Mouse (Mus musculus) heart, adult 2 months (tissue): ENCODE results near the gene Drd2. TPM values are rescaled to one million over a fixed set of nuclear protein-coding genes. Genes with fewer than 3 reads are reported as not detected.

Experiments used
- DNase-seq, 2 experiments: peaks; one replicate each; pipeline ENCODE4 v3.0.0; 2021
- H3K27ac ChIP-seq: fragments of 200-600 bp; 2 replicates; pipeline ENCODE4 v1.8.1; 2022
- H3K27me3 ChIP-seq: fragments of 200-500 bp; 2 replicates; pipeline ENCODE4 v1.6.1; 2012; ENCODE audit warnings: mild to moderate bottlenecking, low read length, inconsistent platforms, mixed read lengths; ENCODE audit not compliant: control insufficient read depth, insufficient read depth
- H3K36me3 ChIP-seq: fragments of 200-500 bp; 2 replicates; pipeline ENCODE4 v1.6.1; 2012; ENCODE audit warnings: low read length, inconsistent platforms; ENCODE audit not compliant: control insufficient read depth, insufficient read depth
- H3K4me1 ChIP-seq: fragments of 200-500 bp; 2 replicates; pipeline ENCODE4 v1.6.1; 2011; ENCODE audit warnings: low read length; ENCODE audit not compliant: control insufficient read depth, insufficient read depth
- H3K4me3 ChIP-seq: fragments of 200-600 bp; 2 replicates; pipeline ENCODE4 v1.8.1; 2022
- H3K79me2 ChIP-seq: fragments of 200-500 bp; replicated peaks from 2 replicates; pipeline ENCODE4 v1.6.1; 2012; ENCODE audit warnings: mild to moderate bottlenecking, inconsistent platforms, low read length, moderate library complexity, mixed read lengths; ENCODE audit not compliant: control insufficient read depth, insufficient read depth
- H3K9ac ChIP-seq: fragments of 200-500 bp; 2 replicates; pipeline ENCODE4 v1.6.1; 2012; ENCODE audit warnings: low read depth, mild to moderate bottlenecking, control low read depth, inconsistent platforms, low read length, mixed read lengths
- CTCF ChIP-seq: fragments of 200-600 bp; IDR thresholded peaks from 2 replicates; pipeline ENCODE4 v1.8.1; 2022; ENCODE audit warnings: antibody characterized with exemption, mild to moderate bottlenecking, moderate library complexity
- EP300 ChIP-seq: fragments of 200-500 bp; IDR thresholded peaks from 2 replicates; pipeline ENCODE4 v1.6.1; 2011; ENCODE audit warnings: low read depth, low read length, control low read depth; ENCODE audit not compliant: insufficient read depth
- POLR2A ChIP-seq: fragments of 200-500 bp; IDR thresholded peaks from 2 replicates; pipeline ENCODE4 v1.6.1; 2011; ENCODE audit warnings: mild to moderate bottlenecking, low read depth, low read length, control low read depth; ENCODE audit not compliant: insufficient read depth
- WGBS: fragments of 180-500 bp; shearing (Covaris S2); methylation state at CpG from one replicate; pipeline ENCODE4 v1.1.7; 2018; 5-methylcytosine and 5-hydroxymethylcytosine counted together
- intact Hi-C: fragments of 180-260 bp; cut with DNase I; formaldehyde crosslinking; loops from one replicate; pipeline ENCODE4 v1.15.1; 2025
- long read RNA-seq: library from polyadenylated mRNA; stranded (forward); transcript quantifications from one replicate; pipeline ENCODE4 v2.0.0, GENCODE M21; 2021
- polyA plus RNA-seq: library from polyadenylated mRNA; depleted of rRNA; stranded (reverse); fragments of >200 nt; gene quantifications from 2 replicates; pipeline ENCODE4 v1.2.3, GENCODE M21; 2012; rRNA removed
- total RNA-seq, 2 experiments: library from RNA; stranded (reverse); gene quantifications; 2 replicates each; pipeline ENCODE4 v1.2.3; 2021

Gene Drd2
- 1 to 10 TPM in 1 of 2 experiments, under 1 TPM in 1; 0.78 to 1.0 TPM for total RNA-seq
- polyA plus RNA-seq: 5.1 and 8.8 TPM in 2 replicates
- long read RNA-seq, partial matches to known transcripts: 0 of 1 reads
- long read RNA-seq, other reads (novel, unspliced or antisense): 0 of 1 reads

- peak in 1 of 2 experiments; percentile 9 for DNase-seq
- Histone ChIP-seq H3K79me2 (no peaks in the 10 kb centered on the region), H3K9ac (no peak within 1 kb of the TSS), H3K4me3 (no peak within 1 kb of the TSS), H3K4me1 (no peaks in the 10 kb centered on the region), H3K27me3 (no peaks in the 10 kb centered on the region), H3K27ac (no peak within 1 kb of the TSS), H3K36me3 (no peaks in the 10 kb centered on the region)
- WGBS: 3% methylated on average over 83 of the region's 84 CpGs
- intact Hi-C loops: no loop called here
- TF ChIP-seq POLR2A (no peak), CTCF (no peak), EP300 (no peak)
These were observed at the start of gene Drd2 for GRCm38 (mm10) chr9:49340136-49341043. Drd2 (plus strand) TSS chr9:49340627.

DNA sequence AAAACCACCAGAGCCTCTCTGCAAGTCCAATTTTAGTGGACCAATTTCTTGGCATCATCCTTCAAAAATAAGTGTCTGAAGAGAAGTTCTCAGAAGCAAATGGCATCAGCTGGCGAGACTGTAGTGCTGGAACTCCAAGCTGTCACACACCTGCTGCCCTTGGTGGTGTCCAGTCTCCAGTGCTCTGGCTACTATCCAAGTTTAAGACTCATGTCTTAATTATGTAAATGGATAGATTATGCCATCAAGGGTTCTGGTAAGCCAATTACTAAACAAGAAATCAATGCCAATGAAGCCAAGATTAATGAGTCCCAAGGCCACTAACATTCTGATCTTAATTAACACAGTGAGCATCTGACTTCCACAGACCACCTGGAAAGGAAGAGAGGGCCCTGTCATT lies 45.3 kb upstream of the Drd2 start:
- no peak overlapping the region for H3K4me3 ChIP-seq
- intact Hi-C loops: no loop called here
- WGBS: 60% methylated on average over 1 of the region's 1 CpGs
- TF ChIP-seq EP300 (no peak), CTCF (no peak), POLR2A (no peak)
- H3K27me3 ChIP-seq: no peaks in the 10 kb centered on the region
- H3K9ac ChIP-seq: no peak overlapping the region
- DNase-seq: no peak
- no peak overlapping the region for H3K27ac ChIP-seq
- no peaks in the 10 kb centered on the region for H3K36me3 ChIP-seq
- no peaks in the 10 kb centered on the region for H3K4me1 ChIP-seq
- H3K79me2 ChIP-seq: no peaks in the 10 kb centered on the region

DNA sequence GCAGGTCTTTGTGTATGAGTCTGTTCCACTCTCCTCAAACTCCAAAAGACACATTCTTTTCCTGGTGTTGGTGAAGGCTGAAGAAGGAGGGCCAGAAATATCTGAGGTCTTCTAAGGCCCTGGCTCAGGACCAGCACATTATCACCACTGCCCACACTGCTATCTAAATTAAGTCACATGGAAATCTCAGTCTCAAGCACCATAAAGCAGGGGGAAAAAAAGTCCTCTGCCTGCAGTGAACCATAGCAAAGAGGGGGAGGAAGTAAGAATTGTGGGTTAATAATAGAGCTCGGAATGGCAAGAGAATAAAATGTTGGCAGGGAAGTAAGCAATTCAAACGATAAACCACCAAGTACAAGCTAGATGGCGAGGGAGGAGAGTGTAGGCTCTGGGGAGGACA lies 32.9 kb upstream of the Drd2 start:
- Histone ChIP-seq H3K36me3 (no peaks in the 10 kb centered on the region), H3K79me2 (no peaks in the 10 kb centered on the region), H3K9ac (no peak overlapping the region), H3K27me3 (no peaks in the 10 kb centered on the region), H3K27ac (no peak overlapping the region), H3K4me3 (no peak overlapping the region), H3K4me1 (no peaks in the 10 kb centered on the region)
- peak in 1 of 2 experiments; percentile 27 for DNase-seq
- 23% methylated on average over 3 of the region's 3 CpGs for WGBS
- TF ChIP-seq POLR2A: no peak
- TF ChIP-seq CTCF: no peak
- TF ChIP-seq EP300: no peak
- intact Hi-C loops: no loop called here

DNA sequence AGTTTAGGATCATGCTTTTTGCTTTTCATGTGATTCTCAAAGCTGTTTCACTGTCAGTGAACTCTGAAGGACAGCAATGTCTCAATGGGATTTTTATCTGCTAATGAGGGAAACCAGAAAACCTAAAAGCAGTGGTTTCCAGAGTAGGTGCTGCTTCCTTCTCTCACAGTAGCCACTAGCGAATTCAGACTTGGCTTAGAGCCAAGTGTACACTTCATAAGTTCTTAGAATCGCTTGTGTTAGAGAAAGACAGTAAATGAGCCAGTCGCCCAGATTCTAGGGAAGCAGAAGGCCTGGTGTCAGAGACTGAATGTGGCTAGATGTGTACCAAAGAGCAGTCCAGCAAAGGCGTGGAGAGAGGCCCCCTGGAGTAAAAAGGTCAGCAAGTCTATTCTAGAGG lies 29.6 kb upstream of the Drd2 start:
- 35% methylated on average over 4 of the region's 4 CpGs for WGBS
- no peak overlapping the region for H3K9ac ChIP-seq
- no peak overlapping the region for H3K4me3 ChIP-seq
- DNase-seq: no peak
- H3K27me3 ChIP-seq: no peaks in the 10 kb centered on the region
- TF ChIP-seq CTCF: no peak
- no peak for TF ChIP-seq POLR2A
- no peak for TF ChIP-seq EP300
- H3K4me1 ChIP-seq: no peaks in the 10 kb centered on the region
- H3K27ac ChIP-seq: no peak overlapping the region
- H3K36me3 ChIP-seq: no peaks in the 10 kb centered on the region
- no peaks in the 10 kb centered on the region for H3K79me2 ChIP-seq
- intact Hi-C loops: no loop called here

DNA sequence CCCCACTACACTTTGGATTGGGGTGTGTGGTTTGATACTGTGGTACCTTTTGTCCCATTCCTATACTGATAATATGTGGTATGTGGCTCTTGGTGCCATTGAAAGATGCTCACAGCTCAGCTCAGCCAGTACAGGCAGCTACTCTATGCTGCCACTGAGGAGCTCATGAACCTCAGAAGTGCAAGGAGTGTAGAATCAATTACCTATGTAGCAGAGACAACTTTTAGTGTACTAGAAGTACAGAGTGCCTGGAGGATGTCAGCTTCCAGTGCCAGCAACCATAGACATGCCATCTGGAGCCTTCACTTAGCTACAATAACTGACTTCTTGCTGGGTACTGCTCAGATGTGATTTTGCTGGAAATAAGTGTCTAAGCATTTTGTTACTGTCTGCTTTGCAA lies 21.8 kb upstream of the Drd2 start:
- no peak for DNase-seq
- H3K27me3 ChIP-seq: no peaks in the 10 kb centered on the region
- TF ChIP-seq POLR2A: no peak
- no peak for TF ChIP-seq CTCF
- no peak for TF ChIP-seq EP300
- H3K79me2 ChIP-seq: no peaks in the 10 kb centered on the region
- no peaks in the 10 kb centered on the region for H3K36me3 ChIP-seq
- H3K4me1 ChIP-seq: no peaks in the 10 kb centered on the region
- H3K27ac ChIP-seq: no peak overlapping the region
- no peak overlapping the region for H3K4me3 ChIP-seq
- intact Hi-C loops: no loop called here
- no peak overlapping the region for H3K9ac ChIP-seq

DNA sequence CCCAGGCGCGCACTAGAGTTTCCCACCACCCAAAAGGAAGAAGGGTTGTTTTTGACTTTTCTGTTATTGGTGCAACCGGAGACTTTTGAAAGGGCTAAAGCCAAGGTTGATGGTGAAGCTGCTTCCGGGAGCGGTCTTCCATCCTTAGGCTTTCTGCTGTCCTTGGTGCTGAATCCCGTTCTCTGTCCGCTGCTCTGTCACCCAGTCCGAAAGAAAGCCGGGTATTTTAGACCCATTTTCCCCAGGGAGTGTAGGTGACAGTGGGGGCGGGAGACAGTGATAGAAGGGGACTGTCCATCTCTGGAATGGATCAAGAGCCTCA lies 578 bp downstream of the Drd2 start:
- WGBS: 2% methylated on average over 10 of the region's 10 CpGs

More for the DNA sequence above, 578 bp downstream of the Drd2 start:
- DNase-seq: peak; percentile 5 to 19
- Histone ChIP-seq H3K27ac (no peak overlapping the region), H3K79me2 (no peaks in the 10 kb centered on the region), H3K4me1 (no peaks in the 10 kb centered on the region), H3K4me3 (no peak overlapping the region), H3K36me3 (no peaks in the 10 kb centered on the region), H3K9ac (no peak overlapping the region), H3K27me3 (no peaks in the 10 kb centered on the region)
- TF ChIP-seq POLR2A (no peak), EP300 (no peak), CTCF (no peak)
- intact Hi-C loops: no loop called here
